Mouse (Mus musculus): ENCODE data around the gene Esrra. TPM values are rescaled to one million over a fixed set of nuclear protein-coding genes. Genes with fewer than 3 reads are reported as not detected.

Esrra gene
- polyA plus RNA-seq, 1 experiment from 2014 or later, result 18.8 TPM

DNA sequence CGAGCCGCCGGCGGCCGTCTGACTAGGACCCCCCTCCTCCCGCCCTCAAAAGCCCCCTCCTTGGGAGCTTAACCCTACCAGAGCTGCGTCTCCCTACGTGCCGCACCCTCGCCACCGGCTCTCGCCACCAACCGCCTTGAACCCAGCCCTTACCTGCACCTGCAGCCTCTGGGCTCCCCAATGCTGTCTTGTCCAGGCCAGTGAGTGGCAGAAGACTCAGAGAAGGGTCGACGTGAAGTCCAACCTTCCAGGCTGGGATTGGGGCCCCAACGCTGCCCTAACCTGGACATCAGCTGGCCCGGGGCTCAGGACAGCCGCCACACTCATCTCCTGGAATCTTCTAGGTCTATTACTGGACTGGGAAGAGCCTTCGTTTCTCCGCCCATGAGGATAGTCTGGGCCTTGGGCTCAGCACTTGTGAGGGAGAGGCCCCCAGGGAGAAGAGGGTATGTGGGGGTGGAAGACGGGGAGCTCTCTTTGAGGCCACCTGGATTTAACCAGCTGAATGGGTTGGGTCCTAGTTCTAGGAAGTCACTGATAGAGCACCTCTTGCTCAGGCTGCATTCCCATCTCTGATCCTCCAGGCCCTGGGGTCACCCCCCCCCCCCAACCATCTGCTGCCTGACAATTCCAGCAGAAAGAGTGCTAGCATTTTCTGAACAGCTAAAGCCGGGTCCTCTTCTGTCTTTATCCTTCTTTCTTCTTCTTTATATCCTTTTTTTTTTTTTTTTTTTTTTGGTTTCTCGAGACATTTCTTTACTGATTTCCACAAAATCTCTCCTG lies 12.8 kb upstream of the Esrra start, which contains the start of gene Kcnk4:
Kcnk4 (minus strand) TSS at position 321 of the 783 bp plus-strand sequence.
- Histone ChIP-seq H3K4me3 (replicated peaks; ENCODE audit: low read length) (peak within 1 kb of the TSS; percentile 47), H3K4me2 (ENCODE audit: low read length) (peak within 1 kb of the TSS; percentile 65), H3K4me1 (replicated peaks; ENCODE audit: control insufficient read depth, insufficient read depth, low read length) (peaks cover 22% of the 10 kb centered on the region), H3K9me3 (ENCODE audit: control insufficient read depth, low read length) (no peaks in the 10 kb centered on the region), H3K36me3 (ENCODE audit: control insufficient read depth, insufficient read depth) (no peaks in the 10 kb centered on the region), H3K27me3 (replicated peaks; ENCODE audit: control insufficient read depth, insufficient read depth, low read length) (peaks cover 56% of the 10 kb centered on the region), H3K9ac (replicated peaks; ENCODE audit: low read depth, low read length) (peak within 1 kb of the TSS; percentile 60), H3K27ac (ENCODE audit: low read length) (no peak within 1 kb of the TSS)
- ATAC-seq, result no peak
- WGBS, result 8% methylated on average over 23 of the region's 23 CpGs

DNA sequence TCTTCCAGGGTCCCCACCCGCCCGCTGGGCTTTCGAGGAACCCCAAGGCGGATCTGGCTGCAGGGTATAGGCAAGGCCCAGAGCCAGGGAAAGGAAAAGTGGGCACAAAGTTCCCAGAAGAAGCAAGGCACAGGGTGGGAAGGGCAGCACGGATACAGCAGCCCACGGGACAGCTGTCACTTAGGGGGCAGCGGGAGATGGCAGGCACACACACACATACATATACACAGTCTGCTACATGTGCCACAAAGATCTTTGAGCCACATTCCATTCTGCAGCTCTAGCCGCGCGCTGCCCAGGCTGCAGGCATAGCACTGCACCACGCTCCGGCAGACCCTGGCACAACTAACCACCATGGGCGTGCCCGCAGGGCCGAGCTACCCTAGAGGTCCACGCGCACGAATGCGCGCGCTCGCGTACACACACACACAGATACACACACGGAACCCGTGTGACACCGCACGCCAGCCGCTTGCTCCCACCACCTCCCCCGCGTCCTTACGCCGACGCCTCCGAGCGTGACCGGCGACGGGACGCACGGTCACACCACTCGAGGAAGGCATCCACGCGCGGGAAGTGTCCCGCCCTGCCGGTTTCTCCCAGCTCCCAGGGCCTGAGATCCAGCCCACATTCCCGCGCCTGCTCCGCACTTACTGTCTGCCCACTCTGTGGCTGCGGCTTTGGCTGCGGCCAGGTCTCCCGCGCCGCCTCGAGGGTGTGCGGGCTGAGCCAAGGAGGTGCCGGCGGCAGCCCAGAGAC lies 12.0 kb upstream of the Esrra start:
- peak overlapping the region; percentile 65 for H3K4me2 ChIP-seq (ENCODE audit: low read length)
- H3K27me3 ChIP-seq (replicated peaks; ENCODE audit: control insufficient read depth, insufficient read depth, low read length), result peaks cover 59% of the 10 kb centered on the region
- 1% methylated on average over 57 of the region's 58 CpGs for WGBS
- peaks cover 14% of the 10 kb centered on the region for H3K4me1 ChIP-seq (replicated peaks; ENCODE audit: control insufficient read depth, insufficient read depth, low read length)
- H3K4me3 ChIP-seq (replicated peaks; ENCODE audit: low read length), result peak overlapping the region; percentile 47
- H3K9me3 ChIP-seq (ENCODE audit: control insufficient read depth, low read length), result no peaks in the 10 kb centered on the region
- H3K27ac ChIP-seq (ENCODE audit: low read length), result no peak overlapping the region
- peak overlapping the region; percentile 60 for H3K9ac ChIP-seq (replicated peaks; ENCODE audit: low read depth, low read length)
- ATAC-seq, result peak; percentile 51
- no peaks in the 10 kb centered on the region for H3K36me3 ChIP-seq (ENCODE audit: control insufficient read depth, insufficient read depth)

DNA sequence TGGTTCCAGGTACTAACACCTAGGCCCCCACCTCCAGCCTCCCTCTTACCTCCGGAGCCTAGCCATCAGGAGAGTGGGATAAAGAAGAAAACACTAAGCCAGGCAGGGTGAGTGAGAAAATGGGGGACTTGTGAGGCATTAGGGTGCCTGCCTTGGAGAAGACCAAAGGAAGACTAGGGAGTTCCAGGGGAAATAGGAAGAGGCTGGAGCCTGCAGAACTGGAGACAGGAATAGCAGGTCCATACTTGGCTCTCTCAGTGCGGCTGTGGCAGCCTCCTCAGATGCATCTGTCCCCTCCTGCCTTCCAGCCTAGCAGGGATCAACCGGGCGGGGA lies 11.5 kb upstream of the Esrra start:
- Histone ChIP-seq H3K4me3 (replicated peaks; ENCODE audit: low read length) (no peak overlapping the region), H3K9ac (replicated peaks; ENCODE audit: low read depth, low read length) (no peak overlapping the region)
- no peak for ATAC-seq

DNA sequence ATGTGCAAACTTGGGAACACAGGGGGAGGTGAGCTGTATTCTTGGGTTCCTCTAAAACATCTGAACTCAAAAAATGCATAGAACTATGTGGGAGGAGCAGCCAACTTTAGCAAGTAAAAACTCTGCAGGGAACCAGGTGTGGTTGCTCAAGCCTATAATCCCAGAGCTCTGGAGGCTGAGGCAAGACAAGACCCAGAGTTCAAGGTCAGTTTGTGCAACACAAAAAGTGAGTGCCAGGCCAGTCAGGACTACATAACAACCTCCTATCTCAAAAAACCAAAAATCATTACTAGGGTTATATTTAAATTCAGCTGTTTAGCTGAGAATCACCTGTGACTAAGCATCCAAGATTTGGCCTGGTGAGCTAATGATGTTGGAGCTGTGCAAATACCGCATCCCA lies 10.4 kb upstream of the Esrra start:
- no peak for ATAC-seq

More for the DNA sequence above, 11.5 kb upstream of the Esrra start:
- peaks cover 12% of the 10 kb centered on the region for H3K4me1 ChIP-seq (replicated peaks; ENCODE audit: control insufficient read depth, insufficient read depth, low read length)
- no peaks in the 10 kb centered on the region for H3K36me3 ChIP-seq (ENCODE audit: control insufficient read depth, insufficient read depth)
- WGBS, result 18% methylated on average over 4 of the region's 4 CpGs
- peaks cover 59% of the 10 kb centered on the region for H3K27me3 ChIP-seq (replicated peaks; ENCODE audit: control insufficient read depth, insufficient read depth, low read length)
- no peak overlapping the region for H3K27ac ChIP-seq (ENCODE audit: low read length)
- H3K4me2 ChIP-seq (ENCODE audit: low read length), result no peak overlapping the region; the same call in 1 of the 2 replicates
- no peaks in the 10 kb centered on the region for H3K9me3 ChIP-seq (ENCODE audit: control insufficient read depth, low read length)

DNA sequence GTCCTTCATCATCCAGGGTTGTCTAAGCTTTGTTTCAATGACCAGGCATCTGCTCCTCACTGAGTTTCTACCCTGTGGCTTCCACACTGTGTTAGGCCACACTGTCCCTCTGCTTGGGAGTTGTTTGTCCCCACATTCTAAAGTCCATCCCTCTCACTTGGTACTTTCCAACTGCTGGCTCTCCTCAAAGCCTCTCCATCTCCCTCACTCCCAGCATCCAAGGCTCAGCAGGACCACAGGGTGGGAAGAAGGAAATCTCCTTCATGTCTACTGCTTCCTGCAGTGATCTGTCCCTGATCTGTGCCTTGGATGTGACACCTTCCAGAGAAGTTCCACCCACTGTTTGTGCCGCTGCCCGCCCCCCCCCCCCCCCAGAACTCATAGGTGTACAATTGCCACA lies 9.4 kb upstream of the Esrra start:
- no peak overlapping the region for H3K4me3 ChIP-seq (replicated peaks; ENCODE audit: low read length)
- H3K4me1 ChIP-seq (replicated peaks; ENCODE audit: control insufficient read depth, insufficient read depth, low read length), result peaks cover 17% of the 10 kb centered on the region
- 0% methylated on average over 2 of the region's 2 CpGs for WGBS
- no peaks in the 10 kb centered on the region for H3K9me3 ChIP-seq (ENCODE audit: control insufficient read depth, low read length)
- ATAC-seq, result no peak
- no peak overlapping the region for H3K27ac ChIP-seq (ENCODE audit: low read length)
- H3K9ac ChIP-seq (replicated peaks; ENCODE audit: low read depth, low read length), result no peak overlapping the region
- no peak overlapping the region for H3K4me2 ChIP-seq (ENCODE audit: low read length)
- peaks cover 74% of the 10 kb centered on the region for H3K27me3 ChIP-seq (replicated peaks; ENCODE audit: control insufficient read depth, insufficient read depth, low read length)
- H3K36me3 ChIP-seq (ENCODE audit: control insufficient read depth, insufficient read depth), result no peaks in the 10 kb centered on the region

More for the DNA sequence above, 10.4 kb upstream of the Esrra start:
- H3K9ac ChIP-seq (replicated peaks; ENCODE audit: low read depth, low read length), result no peak overlapping the region
- H3K27ac ChIP-seq (ENCODE audit: low read length), result no peak overlapping the region
- no peaks in the 10 kb centered on the region for H3K9me3 ChIP-seq (ENCODE audit: control insufficient read depth, low read length)
- H3K36me3 ChIP-seq (ENCODE audit: control insufficient read depth, insufficient read depth), result no peaks in the 10 kb centered on the region
- peaks cover 14% of the 10 kb centered on the region for H3K4me1 ChIP-seq (replicated peaks; ENCODE audit: control insufficient read depth, insufficient read depth, low read length)
- no peak overlapping the region for H3K4me3 ChIP-seq (replicated peaks; ENCODE audit: low read length)
- peaks cover 68% of the 10 kb centered on the region for H3K27me3 ChIP-seq (replicated peaks; ENCODE audit: control insufficient read depth, insufficient read depth, low read length)
- WGBS, result 39% methylated on average over 1 of the region's 1 CpGs
- H3K4me2 ChIP-seq (ENCODE audit: low read length), result no peak overlapping the region

DNA sequence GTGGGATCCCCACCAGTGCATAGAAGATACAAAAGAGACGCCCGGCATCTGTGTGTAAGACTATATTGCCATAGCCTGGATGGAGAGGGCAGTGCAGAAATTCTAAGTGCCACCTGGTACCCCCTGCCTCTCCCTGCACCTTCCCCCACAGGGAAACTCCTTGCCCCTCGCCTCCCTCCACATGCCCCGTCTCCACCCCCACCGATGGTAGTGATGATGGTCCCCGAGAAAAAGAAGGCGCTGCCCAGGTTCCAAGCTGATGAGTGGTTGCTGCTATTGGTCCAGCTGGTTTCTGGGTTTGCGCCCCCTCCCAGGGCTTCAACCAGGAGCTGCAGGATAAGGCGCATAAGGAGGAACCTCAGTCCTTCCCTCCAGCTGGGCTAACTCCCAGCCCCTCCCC lies 6.5 kb upstream of the Esrra start:
- WGBS, result 8% methylated on average over 9 of the region's 9 CpGs
- Histone ChIP-seq H3K27ac (ENCODE audit: low read length) (no peak overlapping the region), H3K9ac (replicated peaks; ENCODE audit: low read depth, low read length) (no peak overlapping the region), H3K4me2 (ENCODE audit: low read length) (no peak overlapping the region), H3K4me1 (replicated peaks; ENCODE audit: control insufficient read depth, insufficient read depth, low read length) (peaks cover 9% of the 10 kb centered on the region; the same call in 1 of the 2 replicates), H3K27me3 (replicated peaks; ENCODE audit: control insufficient read depth, insufficient read depth, low read length) (peaks cover 73% of the 10 kb centered on the region), H3K4me3 (replicated peaks; ENCODE audit: low read length) (no peak overlapping the region), H3K36me3 (ENCODE audit: control insufficient read depth, insufficient read depth) (no peaks in the 10 kb centered on the region), H3K9me3 (ENCODE audit: control insufficient read depth, low read length) (no peaks in the 10 kb centered on the region)
- no peak for ATAC-seq

DNA sequence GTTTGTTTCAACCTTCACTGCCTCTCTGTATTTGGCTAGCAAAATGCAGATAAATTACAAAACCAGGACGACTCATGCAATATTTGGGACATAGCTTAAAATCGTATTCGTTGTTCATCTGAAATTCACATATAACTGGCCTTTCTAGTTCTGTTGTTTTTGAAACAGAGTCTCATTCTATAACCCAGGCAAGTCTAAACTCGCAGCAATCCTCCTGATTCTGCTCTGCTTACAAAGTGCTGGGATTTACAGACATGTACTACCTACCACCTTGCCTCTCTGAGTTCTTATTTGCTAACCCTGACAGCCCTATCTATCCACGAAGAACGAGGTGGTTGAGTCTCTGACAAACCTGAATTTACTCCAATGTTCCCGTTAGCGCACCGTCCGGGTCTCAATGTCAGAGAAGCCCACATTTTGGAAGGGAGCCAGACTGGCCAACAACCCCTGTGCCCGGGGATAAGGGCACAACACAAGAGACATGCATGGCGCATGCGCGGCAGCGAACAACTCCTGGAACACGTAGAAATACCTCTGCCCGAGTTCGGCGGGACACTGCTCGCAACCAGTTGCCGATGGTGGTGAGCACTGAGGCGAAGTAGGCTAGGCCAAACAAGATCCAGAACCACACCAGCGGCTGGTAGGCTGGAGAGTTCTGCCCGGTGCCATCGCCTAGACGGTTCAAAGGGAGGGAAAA lies 5.1 kb upstream of the Esrra start:
- 10% methylated on average over 26 of the region's 26 CpGs for WGBS
- Histone ChIP-seq H3K36me3 (ENCODE audit: control insufficient read depth, insufficient read depth) (no peaks in the 10 kb centered on the region), H3K27ac (ENCODE audit: low read length) (no peak overlapping the region), H3K4me1 (replicated peaks; ENCODE audit: control insufficient read depth, insufficient read depth, low read length) (peaks cover 14% of the 10 kb centered on the region), H3K9me3 (ENCODE audit: control insufficient read depth, low read length) (no peaks in the 10 kb centered on the region), H3K4me2 (ENCODE audit: low read length) (peak overlapping the region; percentile 5), H3K9ac (replicated peaks; ENCODE audit: low read depth, low read length) (no peak overlapping the region), H3K27me3 (replicated peaks; ENCODE audit: control insufficient read depth, insufficient read depth, low read length) (peaks cover 67% of the 10 kb centered on the region), H3K4me3 (replicated peaks; ENCODE audit: low read length) (peak overlapping the region; percentile 17)
- ATAC-seq, result no peak

DNA sequence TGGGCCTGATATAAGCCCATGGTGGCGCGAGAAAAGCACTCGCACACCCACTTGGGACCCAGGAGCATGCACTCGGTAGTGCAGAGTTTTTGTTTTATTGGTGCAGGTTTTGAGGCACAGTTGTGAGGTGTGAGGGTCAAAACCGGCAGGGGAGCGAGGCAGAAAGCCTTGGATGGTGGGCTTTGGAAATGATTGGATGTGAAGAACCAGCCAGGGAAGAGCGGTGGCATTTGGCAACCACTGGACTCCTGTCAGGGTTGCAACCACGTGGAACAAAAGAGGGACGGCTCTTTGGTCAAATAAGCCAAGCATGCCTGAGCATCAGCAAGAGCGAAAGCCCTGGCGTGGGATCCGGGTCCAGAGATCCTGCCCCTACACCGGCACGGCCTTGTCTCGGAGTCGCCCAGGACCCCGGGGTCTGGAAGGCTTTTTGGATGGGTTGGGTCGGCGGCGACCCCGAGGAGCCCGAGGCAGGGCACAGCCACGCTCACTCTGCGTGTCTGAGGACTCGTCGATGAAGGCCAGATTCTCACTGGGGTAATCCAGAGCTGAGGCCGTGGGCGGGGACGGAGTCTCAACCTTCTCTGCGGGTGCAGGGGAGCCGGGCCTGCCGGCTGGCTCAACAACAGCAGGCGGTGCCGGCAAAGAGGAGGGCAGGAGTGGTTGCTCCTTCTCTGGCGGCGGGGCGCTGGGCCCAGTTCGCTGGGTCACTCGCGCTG lies 4.2 kb upstream of the Esrra start:
- Histone ChIP-seq H3K4me2 (ENCODE audit: low read length) (no peak overlapping the region), H3K4me3 (replicated peaks; ENCODE audit: low read length) (no peak overlapping the region), H3K36me3 (ENCODE audit: control insufficient read depth, insufficient read depth) (no peaks in the 10 kb centered on the region), H3K27me3 (replicated peaks; ENCODE audit: control insufficient read depth, insufficient read depth, low read length) (peaks cover 62% of the 10 kb centered on the region), H3K9ac (replicated peaks; ENCODE audit: low read depth, low read length) (no peak overlapping the region), H3K4me1 (replicated peaks; ENCODE audit: control insufficient read depth, insufficient read depth, low read length) (peaks cover 17% of the 10 kb centered on the region), H3K27ac (ENCODE audit: low read length) (no peak overlapping the region), H3K9me3 (ENCODE audit: control insufficient read depth, low read length) (no peaks in the 10 kb centered on the region)
- no peak for ATAC-seq
- WGBS, result 6% methylated on average over 40 of the region's 40 CpGs

DNA sequence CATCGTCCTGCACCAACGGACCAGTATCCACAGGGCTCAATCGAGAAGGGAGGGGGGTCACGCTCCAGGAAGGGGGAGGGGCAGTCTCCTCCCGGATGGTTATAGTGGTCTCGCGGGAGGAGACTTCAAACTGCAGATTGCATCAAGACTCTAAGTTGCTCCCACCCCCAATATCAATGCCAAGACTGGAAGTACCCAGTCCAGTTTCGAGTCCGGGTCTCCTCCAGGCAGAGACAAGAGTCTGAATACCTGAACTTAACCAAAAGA lies 3.6 kb upstream of the Esrra start, which contains the start of gene Catsperz:
Catsperz (minus strand) TSS at position 74 of the 267 bp plus-strand sequence.
- Histone ChIP-seq H3K4me2 (ENCODE audit: low read length) (peak within 1 kb of the TSS; percentile 12; the same call in 1 of the 2 replicates), H3K4me1 (replicated peaks; ENCODE audit: control insufficient read depth, insufficient read depth, low read length) (peaks cover 22% of the 10 kb centered on the region), H3K27me3 (replicated peaks; ENCODE audit: control insufficient read depth, insufficient read depth, low read length) (peaks cover 58% of the 10 kb centered on the region), H3K9ac (replicated peaks; ENCODE audit: low read depth, low read length) (no peak within 1 kb of the TSS), H3K36me3 (ENCODE audit: control insufficient read depth, insufficient read depth) (no peaks in the 10 kb centered on the region), H3K9me3 (ENCODE audit: control insufficient read depth, low read length) (no peaks in the 10 kb centered on the region), H3K27ac (ENCODE audit: low read length) (no peak within 1 kb of the TSS), H3K4me3 (replicated peaks; ENCODE audit: low read length) (0 out of 2 replicates have a peak within 1 kb of the TSS, but pooled peaks have one; percentile 4)
- ATAC-seq, result no peak
- WGBS, result 5% methylated on average over 9 of the region's 9 CpGs

Data from forebrain, embryonic 16.5 days (tissue).